Mouse (Mus musculus) embryonic facial prominence, embryonic 10.5 days (tissue): ENCODE measurements around the gene Cacna1c. TPM values are rescaled to one million over a fixed set of nuclear protein-coding genes. Genes with fewer than 3 reads are reported as not detected.

Experiments
- DNase-seq: peaks from one replicate; pipeline ENCODE4 v3.0.0-alpha.2; 2017; ENCODE audit warnings: low spot score
- H3K27ac ChIP-seq: fragments of 300-500 bp; sonication (generic); replicated peaks from 2 replicates; pipeline ENCODE4 v1.5.1; 2016; ENCODE audit warnings: mild to moderate bottlenecking
- H3K27me3 ChIP-seq: fragments of 300-500 bp; sonication (generic); replicated peaks from 2 replicates; pipeline ENCODE4 v1.6.1; 2016; ENCODE audit warnings: low read depth, mild to moderate bottlenecking; ENCODE audit not compliant: poor library complexity, severe bottlenecking
- H3K36me3 ChIP-seq: fragments of 300-500 bp; sonication (generic); replicated peaks from 2 replicates; pipeline ENCODE4 v1.6.1; 2016; ENCODE audit warnings: mild to moderate bottlenecking, moderate library complexity
- H3K4me1 ChIP-seq: fragments of 300-500 bp; sonication (generic); 2 replicates; pipeline ENCODE4 v1.6.1; 2016
- H3K4me3 ChIP-seq: fragments of 300-500 bp; sonication (generic); 2 replicates; pipeline ENCODE4 v1.5.1; 2016; ENCODE audit warnings: mild to moderate bottlenecking, moderate library complexity
- H3K9me3 ChIP-seq: fragments of 300-500 bp; sonication (generic); 2 replicates; pipeline ENCODE4 v1.6.1; 2016; ENCODE audit warnings: mild to moderate bottlenecking
- WGBS: fragments of 180-500 bp; shearing (Covaris S2); methylation state at CpG from one replicate; pipeline ENCODE4 v1.1.7; 2016; 5-methylcytosine and 5-hydroxymethylcytosine counted together
- polyA plus RNA-seq: library from polyadenylated mRNA; unstranded; fragments of >200 nt; fragmentation: Nextera tagmentation; extraction: Ambion mirVana; gene quantifications from 2 replicates; pipeline ENCODE4 v1.2.1, GENCODE M21; 2016

The Cacna1c gene
- polyA plus RNA-seq, 1 experiment from 2014 or later, result 4.9 TPM

GRCm38 (mm10) chr6:119176103-119176502 lies 20.1 kb downstream of the Cacna1c start:
- 78% methylated on average over 7 of the region's 7 CpGs for WGBS
- DNase-seq, result no peak

GRCm38 (mm10) chr6:119175078-119175853 lies 21.0 kb downstream of the Cacna1c start, which contains the start of gene Dcp1b:
Dcp1b (plus strand) TSS chr6:119175253.
- under 1% methylated on average over 65 of the region's 65 CpGs for WGBS
- no peaks in the 10 kb centered on the region for H3K9me3 ChIP-seq

More at GRCm38 (mm10) chr6:119176103-119176502, 20.1 kb downstream of the Cacna1c start:
- Histone ChIP-seq H3K4me3 (peak overlapping the region; percentile 95), H3K9me3 (no peaks in the 10 kb centered on the region), H3K27me3 (no peaks in the 10 kb centered on the region), H3K4me1 (peaks cover 24% of the 10 kb centered on the region), H3K27ac (no peak overlapping the region), H3K36me3 (no peaks in the 10 kb centered on the region)

GRCm38 (mm10) chr6:119174307-119175074 lies 21.7 kb downstream of the Cacna1c start:
- H3K36me3 ChIP-seq, result no peaks in the 10 kb centered on the region
- peak overlapping the region; percentile 97 for H3K27ac ChIP-seq
- peak overlapping the region; percentile 95 for H3K4me3 ChIP-seq
- H3K9me3 ChIP-seq, result no peaks in the 10 kb centered on the region
- H3K4me1 ChIP-seq, result peaks cover 24% of the 10 kb centered on the region
- no peaks in the 10 kb centered on the region for H3K27me3 ChIP-seq
- 57% methylated on average over 12 of the region's 12 CpGs for WGBS
- DNase-seq, result no peak

More at GRCm38 (mm10) chr6:119175078-119175853, 21.0 kb downstream of the Cacna1c start, which contains the start of gene Dcp1b:
- H3K4me3 ChIP-seq, result peak within 1 kb of the TSS; percentile 95
- peak within 1 kb of the TSS; percentile 97 for H3K27ac ChIP-seq
- H3K36me3 ChIP-seq, result no peaks in the 10 kb centered on the region
- H3K27me3 ChIP-seq, result no peaks in the 10 kb centered on the region
- DNase-seq, result peak; percentile 96
- peaks cover 24% of the 10 kb centered on the region for H3K4me1 ChIP-seq

- Histone ChIP-seq H3K27ac (no peak overlapping the region), H3K4me1 (no peaks in the 10 kb centered on the region), H3K9me3 (no peaks in the 10 kb centered on the region), H3K27me3 (no peaks in the 10 kb centered on the region), H3K36me3 (no peaks in the 10 kb centered on the region), H3K4me3 (no peak overlapping the region)
- DNase-seq, result no peak
Measured at GRCm38 (mm10) chr6:119165677-119166076, 30.5 kb downstream of the Cacna1c start.

GRCm38 (mm10) chr6:119145109-119145508 lies 51.1 kb downstream of the Cacna1c start:
- WGBS, result 77% methylated on average over 4 of the region's 4 CpGs
- Histone ChIP-seq H3K4me3 (no peak overlapping the region), H3K9me3 (no peaks in the 10 kb centered on the region)

GRCm38 (mm10) chr6:119139561-119139960 lies 56.7 kb downstream of the Cacna1c start:
- no peaks in the 10 kb centered on the region for H3K27me3 ChIP-seq
- no peak for DNase-seq
- no peak overlapping the region for H3K4me3 ChIP-seq
- H3K36me3 ChIP-seq, result no peaks in the 10 kb centered on the region
- no peaks in the 10 kb centered on the region for H3K4me1 ChIP-seq
- 79% methylated on average over 7 of the region's 7 CpGs for WGBS
- no peak overlapping the region for H3K27ac ChIP-seq
- H3K9me3 ChIP-seq, result no peaks in the 10 kb centered on the region

More at GRCm38 (mm10) chr6:119145109-119145508, 51.1 kb downstream of the Cacna1c start:
- no peak for DNase-seq
- no peak overlapping the region for H3K27ac ChIP-seq
- no peaks in the 10 kb centered on the region for H3K36me3 ChIP-seq
- H3K4me1 ChIP-seq, result no peaks in the 10 kb centered on the region
- H3K27me3 ChIP-seq, result no peaks in the 10 kb centered on the region

GRCm38 (mm10) chr6:119137768-119138167 lies 58.5 kb downstream of the Cacna1c start:
- Histone ChIP-seq H3K27ac (no peak overlapping the region), H3K4me3 (no peak overlapping the region), H3K9me3 (no peaks in the 10 kb centered on the region), H3K27me3 (no peaks in the 10 kb centered on the region), H3K36me3 (no peaks in the 10 kb centered on the region), H3K4me1 (no peaks in the 10 kb centered on the region)
- DNase-seq, result no peak
- WGBS, result 89% methylated on average over 10 of the region's 10 CpGs

GRCm38 (mm10) chr6:119132863-119133262 lies 63.4 kb downstream of the Cacna1c start:
- H3K9me3 ChIP-seq, result no peaks in the 10 kb centered on the region
- no peaks in the 10 kb centered on the region for H3K27me3 ChIP-seq
- WGBS, result 89% methylated on average over 4 of the region's 4 CpGs
- 0 out of 2 replicates have a peak, but pooled peaks cover 3% of the 10 kb centered on the region for H3K4me1 ChIP-seq
- H3K27ac ChIP-seq, result no peak overlapping the region
- no peak overlapping the region for H3K4me3 ChIP-seq
- no peaks in the 10 kb centered on the region for H3K36me3 ChIP-seq
- no peak for DNase-seq

- H3K27ac ChIP-seq, result no peak overlapping the region
- DNase-seq, result no peak
- no peaks in the 10 kb centered on the region for H3K36me3 ChIP-seq
- H3K9me3 ChIP-seq, result no peaks in the 10 kb centered on the region
- 0 out of 2 replicates have a peak, but pooled peaks cover 3% of the 10 kb centered on the region for H3K4me1 ChIP-seq
- H3K4me3 ChIP-seq, result no peak overlapping the region
- no peaks in the 10 kb centered on the region for H3K27me3 ChIP-seq
- WGBS, result 87% methylated on average over 8 of the region's 8 CpGs
Measured at GRCm38 (mm10) chr6:119132111-119132735, 64.0 kb downstream of the Cacna1c start.

- DNase-seq, result no peak
- 0 out of 2 replicates have a peak, but pooled peaks cover 3% of the 10 kb centered on the region for H3K4me1 ChIP-seq
- H3K4me3 ChIP-seq, result no peak overlapping the region
- H3K36me3 ChIP-seq, result no peaks in the 10 kb centered on the region
- no peak overlapping the region for H3K27ac ChIP-seq
- H3K27me3 ChIP-seq, result no peaks in the 10 kb centered on the region
- H3K9me3 ChIP-seq, result no peaks in the 10 kb centered on the region
- WGBS, result 81% methylated on average over 5 of the region's 5 CpGs
Measured at GRCm38 (mm10) chr6:119129664-119130063, 66.6 kb downstream of the Cacna1c start.

- no peaks in the 10 kb centered on the region for H3K27me3 ChIP-seq
- no peak overlapping the region for H3K27ac ChIP-seq
- 90% methylated on average over 8 of the region's 8 CpGs for WGBS
- H3K4me3 ChIP-seq, result no peak overlapping the region
- H3K9me3 ChIP-seq, result no peaks in the 10 kb centered on the region
- DNase-seq, result no peak
- H3K36me3 ChIP-seq, result no peaks in the 10 kb centered on the region
- 0 out of 2 replicates have a peak, but pooled peaks cover 3% of the 10 kb centered on the region for H3K4me1 ChIP-seq
Measured at GRCm38 (mm10) chr6:119128521-119128920, 67.7 kb downstream of the Cacna1c start.

- DNase-seq, result no peak
- H3K27ac ChIP-seq, result no peak overlapping the region
- no peaks in the 10 kb centered on the region for H3K27me3 ChIP-seq
- H3K4me3 ChIP-seq, result no peak overlapping the region
- H3K4me1 ChIP-seq, result 0 out of 2 replicates have a peak, but pooled peaks cover 3% of the 10 kb centered on the region
- H3K36me3 ChIP-seq, result no peaks in the 10 kb centered on the region
- no peaks in the 10 kb centered on the region for H3K9me3 ChIP-seq
- WGBS, result 92% methylated on average over 1 of the region's 1 CpGs
Measured at GRCm38 (mm10) chr6:119128076-119128475, 68.1 kb downstream of the Cacna1c start.
